Mouse (Mus musculus): ENCODE measurements at regions not wholly inside any gene's neighbourhood (a gene's known extent, or its start where the extent isn't known, plus 50 kb on each side); places are given as distances from the start of the nearest gene placed in this dataset.

GRCm38 (mm10) chr1:81677768-81678400 lies 555.0 kb upstream of the Gm9747 start:
- Histone ChIP-seq H3K27me3 (replicated peaks; ENCODE audit: control insufficient read depth, insufficient read depth, low read length) (no peaks in the 10 kb centered on the region), H3K9ac (ENCODE audit: low read depth, low read length) (no peak overlapping the region), H3K36me3 (ENCODE audit: control insufficient read depth, insufficient read depth, low read length) (no peaks in the 10 kb centered on the region), H3K4me2 (ENCODE audit: low read depth, low read length) (no peak overlapping the region), H3K9me3 (ENCODE audit: control insufficient read depth, low read length) (no peaks in the 10 kb centered on the region), H3K4me3 (ENCODE audit: low read length) (no peak overlapping the region), H3K27ac (ENCODE audit: low read length) (no peak overlapping the region), H3K4me1 (ENCODE audit: control insufficient read depth, insufficient read depth, low read length) (no peaks in the 10 kb centered on the region)
- no peak for ATAC-seq
- 68% methylated on average over 1 of the region's 1 CpGs for WGBS

GRCm38 (mm10) chr1:81696129-81696528 lies 536.8 kb upstream of the Gm9747 start:
- ATAC-seq = no peak
- no peaks in the 10 kb centered on the region for H3K36me3 ChIP-seq (ENCODE audit: control insufficient read depth, insufficient read depth, low read length)

GRCm38 (mm10) chr1:81709169-81709568 lies 523.7 kb upstream of the Gm9747 start:
- H3K27ac ChIP-seq (ENCODE audit: low read length) = no peak overlapping the region
- no peaks in the 10 kb centered on the region for H3K9me3 ChIP-seq (ENCODE audit: control insufficient read depth, low read length)
- H3K4me1 ChIP-seq (ENCODE audit: control insufficient read depth, insufficient read depth, low read length) = no peaks in the 10 kb centered on the region
- 85% methylated on average over 4 of the region's 4 CpGs for WGBS
- ATAC-seq = no peak
- no peaks in the 10 kb centered on the region for H3K27me3 ChIP-seq (replicated peaks; ENCODE audit: control insufficient read depth, insufficient read depth, low read length)
- H3K9ac ChIP-seq (ENCODE audit: low read depth, low read length) = no peak overlapping the region
- H3K36me3 ChIP-seq (ENCODE audit: control insufficient read depth, insufficient read depth, low read length) = no peaks in the 10 kb centered on the region
- H3K4me2 ChIP-seq (ENCODE audit: low read depth, low read length) = no peak overlapping the region
- H3K4me3 ChIP-seq (ENCODE audit: low read length) = no peak overlapping the region

More at GRCm38 (mm10) chr1:81696129-81696528, 536.8 kb upstream of the Gm9747 start:
- no peak overlapping the region for H3K27ac ChIP-seq (ENCODE audit: low read length)
- H3K4me2 ChIP-seq (ENCODE audit: low read depth, low read length) = no peak overlapping the region
- H3K4me3 ChIP-seq (ENCODE audit: low read length) = no peak overlapping the region
- H3K9ac ChIP-seq (ENCODE audit: low read depth, low read length) = no peak overlapping the region
- H3K4me1 ChIP-seq (ENCODE audit: control insufficient read depth, insufficient read depth, low read length) = no peaks in the 10 kb centered on the region
- H3K9me3 ChIP-seq (ENCODE audit: control insufficient read depth, low read length) = no peaks in the 10 kb centered on the region
- no peaks in the 10 kb centered on the region for H3K27me3 ChIP-seq (replicated peaks; ENCODE audit: control insufficient read depth, insufficient read depth, low read length)

- Histone ChIP-seq H3K4me3 (ENCODE audit: low read length) (no peak overlapping the region), H3K4me2 (ENCODE audit: low read depth, low read length) (no peak overlapping the region), H3K36me3 (ENCODE audit: control insufficient read depth, insufficient read depth, low read length) (no peaks in the 10 kb centered on the region), H3K9ac (ENCODE audit: low read depth, low read length) (no peak overlapping the region), H3K9me3 (ENCODE audit: control insufficient read depth, low read length) (no peaks in the 10 kb centered on the region), H3K27me3 (replicated peaks; ENCODE audit: control insufficient read depth, insufficient read depth, low read length) (no peaks in the 10 kb centered on the region), H3K4me1 (ENCODE audit: control insufficient read depth, insufficient read depth, low read length) (no peaks in the 10 kb centered on the region), H3K27ac (ENCODE audit: low read length) (no peak overlapping the region)
- 86% methylated on average over 6 of the region's 6 CpGs for WGBS
- ATAC-seq = no peak
Observed at GRCm38 (mm10) chr1:81717091-81717490, 515.8 kb upstream of the Gm9747 start.

- Histone ChIP-seq H3K27me3 (replicated peaks; ENCODE audit: control insufficient read depth, insufficient read depth, low read length) (no peaks in the 10 kb centered on the region), H3K4me3 (ENCODE audit: low read length) (no peak overlapping the region), H3K9me3 (ENCODE audit: control insufficient read depth, low read length) (no peaks in the 10 kb centered on the region), H3K36me3 (ENCODE audit: control insufficient read depth, insufficient read depth, low read length) (no peaks in the 10 kb centered on the region), H3K4me1 (ENCODE audit: control insufficient read depth, insufficient read depth, low read length) (no peaks in the 10 kb centered on the region), H3K27ac (ENCODE audit: low read length) (no peak overlapping the region), H3K9ac (ENCODE audit: low read depth, low read length) (no peak overlapping the region), H3K4me2 (ENCODE audit: low read depth, low read length) (no peak overlapping the region)
- no peak for ATAC-seq
Observed at GRCm38 (mm10) chr1:81718233-81718632, 514.7 kb upstream of the Gm9747 start.

GRCm38 (mm10) chr1:81724859-81725258 lies 508.1 kb upstream of the Gm9747 start:
- no peak overlapping the region for H3K9ac ChIP-seq (ENCODE audit: low read depth, low read length)
- no peaks in the 10 kb centered on the region for H3K36me3 ChIP-seq (ENCODE audit: control insufficient read depth, insufficient read depth, low read length)
- no peaks in the 10 kb centered on the region for H3K9me3 ChIP-seq (ENCODE audit: control insufficient read depth, low read length)
- no peak overlapping the region for H3K4me2 ChIP-seq (ENCODE audit: low read depth, low read length)
- no peaks in the 10 kb centered on the region for H3K4me1 ChIP-seq (ENCODE audit: control insufficient read depth, insufficient read depth, low read length)
- ATAC-seq = no peak
- 70% methylated on average over 2 of the region's 2 CpGs for WGBS
- H3K27ac ChIP-seq (ENCODE audit: low read length) = no peak overlapping the region
- H3K4me3 ChIP-seq (ENCODE audit: low read length) = no peak overlapping the region
- no peaks in the 10 kb centered on the region for H3K27me3 ChIP-seq (replicated peaks; ENCODE audit: control insufficient read depth, insufficient read depth, low read length)

GRCm38 (mm10) chr1:81726268-81727132 lies 506.4 kb upstream of the Gm9747 start:
- no peak for ATAC-seq
- no peak overlapping the region for H3K4me3 ChIP-seq (ENCODE audit: low read length)
- no peaks in the 10 kb centered on the region for H3K9me3 ChIP-seq (ENCODE audit: control insufficient read depth, low read length)
- no peak overlapping the region for H3K9ac ChIP-seq (ENCODE audit: low read depth, low read length)
- H3K36me3 ChIP-seq (ENCODE audit: control insufficient read depth, insufficient read depth, low read length) = no peaks in the 10 kb centered on the region
- H3K27ac ChIP-seq (ENCODE audit: low read length) = no peak overlapping the region
- H3K4me2 ChIP-seq (ENCODE audit: low read depth, low read length) = no peak overlapping the region
- WGBS = 85% methylated on average over 2 of the region's 2 CpGs
- no peaks in the 10 kb centered on the region for H3K27me3 ChIP-seq (replicated peaks; ENCODE audit: control insufficient read depth, insufficient read depth, low read length)
- no peaks in the 10 kb centered on the region for H3K4me1 ChIP-seq (ENCODE audit: control insufficient read depth, insufficient read depth, low read length)

GRCm38 (mm10) chr1:81737111-81737833 lies 495.6 kb upstream of the Gm9747 start:
- H3K36me3 ChIP-seq (ENCODE audit: control insufficient read depth, insufficient read depth, low read length) = no peaks in the 10 kb centered on the region
- no peak overlapping the region for H3K4me2 ChIP-seq (ENCODE audit: low read depth, low read length)
- H3K4me3 ChIP-seq (ENCODE audit: low read length) = no peak overlapping the region
- WGBS = 72% methylated on average over 6 of the region's 6 CpGs
- H3K27ac ChIP-seq (ENCODE audit: low read length) = no peak overlapping the region
- no peaks in the 10 kb centered on the region for H3K4me1 ChIP-seq (ENCODE audit: control insufficient read depth, insufficient read depth, low read length)
- no peaks in the 10 kb centered on the region for H3K9me3 ChIP-seq (ENCODE audit: control insufficient read depth, low read length)
- no peaks in the 10 kb centered on the region for H3K27me3 ChIP-seq (replicated peaks; ENCODE audit: control insufficient read depth, insufficient read depth, low read length)
- H3K9ac ChIP-seq (ENCODE audit: low read depth, low read length) = no peak overlapping the region
- ATAC-seq = no peak

GRCm38 (mm10) chr1:81738384-81738783 lies 494.5 kb upstream of the Gm9747 start:
- Histone ChIP-seq H3K27ac (ENCODE audit: low read length) (no peak overlapping the region), H3K9me3 (ENCODE audit: control insufficient read depth, low read length) (no peaks in the 10 kb centered on the region), H3K27me3 (replicated peaks; ENCODE audit: control insufficient read depth, insufficient read depth, low read length) (no peaks in the 10 kb centered on the region), H3K9ac (ENCODE audit: low read depth, low read length) (no peak overlapping the region), H3K4me2 (ENCODE audit: low read depth, low read length) (no peak overlapping the region), H3K4me1 (ENCODE audit: control insufficient read depth, insufficient read depth, low read length) (no peaks in the 10 kb centered on the region), H3K36me3 (ENCODE audit: control insufficient read depth, insufficient read depth, low read length) (no peaks in the 10 kb centered on the region), H3K4me3 (ENCODE audit: low read length) (no peak overlapping the region)
- WGBS = 33% methylated on average over 2 of the region's 2 CpGs
- no peak for ATAC-seq

All from intestine, embryonic 16.5 days (tissue).